Mouse (Mus musculus) heart, embryonic 10.5 days (tissue): ENCODE measurements at regions not wholly inside any gene's neighbourhood (a gene's known extent, or its start where the extent isn't known, plus 50 kb on each side); places are given as distances from the start of the nearest gene placed in this dataset.

ENCODE experiments used
- DNase-seq: peaks from one replicate; pipeline ENCODE4 v3.0.0-alpha.2; 2017; ENCODE audit warnings: low spot score
- H3K27ac ChIP-seq: fragments of 300-500 bp; sonication (generic); 2 replicates; pipeline ENCODE4 v1.5.1; 2016; ENCODE audit warnings: mild to moderate bottlenecking
- H3K27me3 ChIP-seq: fragments of 300-500 bp; sonication (generic); 2 replicates; pipeline ENCODE4 v1.6.1; 2016; ENCODE audit warnings: mild to moderate bottlenecking; ENCODE audit not compliant: poor library complexity, insufficient read depth, severe bottlenecking
- H3K36me3 ChIP-seq: fragments of 300-500 bp; sonication (generic); 2 replicates; pipeline ENCODE4 v1.6.1; 2016; ENCODE audit warnings: mild to moderate bottlenecking, moderate library complexity
- H3K4me1 ChIP-seq: fragments of 300-500 bp; sonication (generic); 2 replicates; pipeline ENCODE4 v1.6.1; 2016; ENCODE audit warnings: mild to moderate bottlenecking
- H3K4me3 ChIP-seq: fragments of 300-500 bp; sonication (generic); 2 replicates; pipeline ENCODE4 v1.5.1; 2016; ENCODE audit warnings: mild to moderate bottlenecking, moderate library complexity
- H3K9me3 ChIP-seq: fragments of 300-500 bp; sonication (generic); 2 replicates; pipeline ENCODE4 v1.6.1; 2016; ENCODE audit warnings: mild to moderate bottlenecking, moderate library complexity
- WGBS: fragments of 180-500 bp; shearing (Covaris S2); methylation state at CpG from one replicate; pipeline ENCODE4 v1.1.7; 2016; 5-methylcytosine and 5-hydroxymethylcytosine counted together

GRCm38 (mm10) chr10:98116296-98116695 lies 389.7 kb upstream of the C030005K15Rik start:
- Histone ChIP-seq H3K9me3 (no peaks in the 10 kb centered on the region), H3K36me3 (no peaks in the 10 kb centered on the region), H3K27ac (no peak overlapping the region), H3K4me1 (no peaks in the 10 kb centered on the region), H3K27me3 (no peaks in the 10 kb centered on the region), H3K4me3 (no peak overlapping the region)
- WGBS, result 84% methylated on average over 5 of the region's 5 CpGs
- DNase-seq, result no peak

DNA sequence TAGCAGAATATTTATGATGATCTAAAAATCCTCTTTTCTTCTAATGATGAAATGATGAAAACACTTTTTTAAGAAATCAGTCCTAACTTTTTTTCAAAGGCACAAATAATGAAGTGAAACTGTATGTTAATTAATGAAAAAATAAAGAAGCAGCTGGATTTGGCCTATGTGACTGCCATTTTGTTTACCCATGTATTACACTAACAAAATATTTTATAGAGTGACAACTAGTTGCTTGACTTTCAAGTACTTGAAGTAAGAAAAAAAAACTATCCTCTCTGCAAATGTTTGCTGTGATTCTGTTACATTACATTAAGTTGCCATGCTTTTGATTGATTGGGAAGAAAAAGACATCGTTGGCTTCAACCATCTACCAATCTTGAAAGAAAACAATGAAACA lies 399.2 kb upstream of the C030005K15Rik start:
- Histone ChIP-seq H3K4me1 (no peaks in the 10 kb centered on the region), H3K36me3 (no peaks in the 10 kb centered on the region), H3K9me3 (no peaks in the 10 kb centered on the region), H3K4me3 (no peak overlapping the region), H3K27ac (no peak overlapping the region), H3K27me3 (no peaks in the 10 kb centered on the region)
- 85% methylated on average over 1 of the region's 1 CpGs for WGBS
- no peak for DNase-seq

- H3K27ac ChIP-seq, result no peak overlapping the region
- whole genome bisulfite sequencing, result 80% methylated on average over 1 of the region's 1 CpGs
Measured at GRCm38 (mm10) chr10:98135026-98135425, 408.5 kb upstream of the C030005K15Rik start.

GRCm38 (mm10) chr10:98145773-98146172 lies 419.2 kb upstream of the C030005K15Rik start:
- no peak for DNase-seq
- no peaks in the 10 kb centered on the region for H3K27me3 ChIP-seq
- H3K4me1 ChIP-seq, result no peaks in the 10 kb centered on the region
- no peaks in the 10 kb centered on the region for H3K36me3 ChIP-seq
- no peaks in the 10 kb centered on the region for H3K9me3 ChIP-seq
- no peak overlapping the region for H3K27ac ChIP-seq
- no peak overlapping the region for H3K4me3 ChIP-seq
- 51% methylated on average over 1 of the region's 1 CpGs for WGBS

More at GRCm38 (mm10) chr10:98135026-98135425, 408.5 kb upstream of the C030005K15Rik start:
- no peak overlapping the region for H3K4me3 ChIP-seq
- H3K36me3 ChIP-seq, result no peaks in the 10 kb centered on the region
- H3K9me3 ChIP-seq, result no peaks in the 10 kb centered on the region
- no peak for DNase-seq
- peaks cover 10% of the 10 kb centered on the region; the same call in 1 of the 2 replicates for H3K4me1 ChIP-seq
- no peaks in the 10 kb centered on the region for H3K27me3 ChIP-seq

GRCm38 (mm10) chr10:98146998-98147863 lies 420.7 kb upstream of the C030005K15Rik start:
- DNase-seq, result no peak
- WGBS, result 81% methylated on average over 9 of the region's 9 CpGs

GRCm38 (mm10) chr10:98155982-98156381 lies 429.4 kb upstream of the C030005K15Rik start:
- Histone ChIP-seq H3K27me3 (no peaks in the 10 kb centered on the region), H3K27ac (no peak overlapping the region), H3K4me1 (no peaks in the 10 kb centered on the region), H3K4me3 (no peak overlapping the region), H3K36me3 (no peaks in the 10 kb centered on the region), H3K9me3 (no peaks in the 10 kb centered on the region)
- WGBS, result 67% methylated on average over 2 of the region's 2 CpGs
- DNase-seq, result no peak

More at GRCm38 (mm10) chr10:98146998-98147863, 420.7 kb upstream of the C030005K15Rik start:
- Histone ChIP-seq H3K27me3 (no peaks in the 10 kb centered on the region), H3K9me3 (no peaks in the 10 kb centered on the region), H3K4me1 (no peaks in the 10 kb centered on the region), H3K27ac (no peak overlapping the region), H3K36me3 (no peaks in the 10 kb centered on the region), H3K4me3 (no peak overlapping the region)

DNA sequence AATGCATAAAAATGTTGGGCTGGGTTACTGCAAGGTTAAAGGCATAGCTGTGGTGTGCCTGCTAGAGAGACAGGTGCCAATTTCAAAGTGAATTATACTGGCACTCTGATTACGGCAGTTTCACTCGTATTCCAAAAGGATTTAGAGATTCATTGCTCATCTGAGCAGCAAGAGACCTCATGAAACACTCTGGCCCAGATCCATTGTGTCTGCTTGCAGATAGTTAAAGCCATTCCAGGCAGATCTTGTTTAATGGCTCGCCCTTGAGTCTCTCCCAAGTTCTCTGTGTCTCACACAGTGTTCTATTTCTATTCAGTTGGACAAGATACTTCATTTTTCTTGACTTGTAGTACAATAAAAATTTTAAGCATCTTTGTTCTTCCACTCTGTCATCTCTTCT lies 459.1 kb upstream of the C030005K15Rik start:
- 79% methylated on average over 3 of the region's 3 CpGs for WGBS
- Histone ChIP-seq H3K27ac (no peak overlapping the region), H3K4me3 (no peak overlapping the region), H3K36me3 (no peaks in the 10 kb centered on the region), H3K4me1 (no peaks in the 10 kb centered on the region), H3K27me3 (no peaks in the 10 kb centered on the region), H3K9me3 (no peaks in the 10 kb centered on the region)
- no peak for DNase-seq

- Histone ChIP-seq H3K9me3 (no peaks in the 10 kb centered on the region), H3K4me1 (no peaks in the 10 kb centered on the region), H3K36me3 (no peaks in the 10 kb centered on the region), H3K4me3 (no peak overlapping the region), H3K27ac (no peak overlapping the region), H3K27me3 (no peaks in the 10 kb centered on the region)
- WGBS, result 80% methylated on average over 4 of the region's 4 CpGs
- DNase-seq, result no peak
Measured at GRCm38 (mm10) chr10:98196852-98197251, 470.3 kb upstream of the C030005K15Rik start.

- DNase-seq, result no peak
- Histone ChIP-seq H3K4me1 (no peaks in the 10 kb centered on the region), H3K36me3 (no peaks in the 10 kb centered on the region), H3K27ac (no peak overlapping the region), H3K9me3 (no peaks in the 10 kb centered on the region), H3K27me3 (no peaks in the 10 kb centered on the region), H3K4me3 (no peak overlapping the region)
- 66% methylated on average over 2 of the region's 2 CpGs for WGBS
Measured at GRCm38 (mm10) chr10:98210246-98210645, 483.7 kb upstream of the C030005K15Rik start.

DNA sequence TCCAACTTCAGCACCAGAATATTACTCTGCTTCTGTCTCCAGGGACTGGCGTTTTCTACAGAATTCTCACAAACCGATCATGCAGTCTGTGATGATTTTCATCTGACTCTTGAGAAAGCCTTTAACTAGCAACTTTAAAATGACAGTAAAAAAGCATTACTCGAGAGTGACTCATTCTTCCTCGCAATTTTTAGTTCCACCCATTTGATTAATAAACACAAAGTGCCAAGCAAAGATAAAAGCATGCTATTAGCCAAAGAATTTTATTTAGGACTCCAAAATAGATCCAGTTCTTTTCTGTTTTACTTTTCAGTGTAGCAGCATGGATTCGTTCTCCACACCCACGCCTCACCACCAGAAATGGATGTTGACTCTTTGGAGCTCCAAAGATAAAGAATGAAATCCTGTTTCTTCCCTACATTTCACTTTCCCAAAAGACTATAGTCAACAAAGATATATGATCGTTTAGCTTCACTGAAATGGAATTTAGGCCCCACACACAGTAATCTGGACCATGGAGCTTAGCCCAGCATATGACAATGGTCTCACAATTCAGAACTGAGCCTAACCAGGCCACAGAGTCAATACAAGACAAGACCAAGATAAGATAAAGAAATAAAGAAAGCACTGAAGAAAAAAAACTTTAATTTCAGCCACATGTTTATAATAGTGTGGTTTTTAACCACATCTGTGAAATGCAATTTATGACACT lies 486.5 kb upstream of the C030005K15Rik start:
- Histone ChIP-seq H3K27me3 (no peaks in the 10 kb centered on the region), H3K4me3 (no peak overlapping the region), H3K27ac (no peak overlapping the region), H3K4me1 (no peaks in the 10 kb centered on the region), H3K36me3 (no peaks in the 10 kb centered on the region), H3K9me3 (no peaks in the 10 kb centered on the region)
- DNase-seq, result no peak
- WGBS, result 68% methylated on average over 7 of the region's 7 CpGs

- no peaks in the 10 kb centered on the region for H3K36me3 ChIP-seq
- no peak for DNase-seq
- no peaks in the 10 kb centered on the region for H3K9me3 ChIP-seq
- no peak overlapping the region for H3K27ac ChIP-seq
- no peak overlapping the region for H3K4me3 ChIP-seq
- 82% methylated on average over 5 of the region's 5 CpGs for WGBS
- H3K4me1 ChIP-seq, result no peaks in the 10 kb centered on the region
- H3K27me3 ChIP-seq, result no peaks in the 10 kb centered on the region
Measured at GRCm38 (mm10) chr10:98231017-98231416, 504.5 kb upstream of the C030005K15Rik start.

DNA sequence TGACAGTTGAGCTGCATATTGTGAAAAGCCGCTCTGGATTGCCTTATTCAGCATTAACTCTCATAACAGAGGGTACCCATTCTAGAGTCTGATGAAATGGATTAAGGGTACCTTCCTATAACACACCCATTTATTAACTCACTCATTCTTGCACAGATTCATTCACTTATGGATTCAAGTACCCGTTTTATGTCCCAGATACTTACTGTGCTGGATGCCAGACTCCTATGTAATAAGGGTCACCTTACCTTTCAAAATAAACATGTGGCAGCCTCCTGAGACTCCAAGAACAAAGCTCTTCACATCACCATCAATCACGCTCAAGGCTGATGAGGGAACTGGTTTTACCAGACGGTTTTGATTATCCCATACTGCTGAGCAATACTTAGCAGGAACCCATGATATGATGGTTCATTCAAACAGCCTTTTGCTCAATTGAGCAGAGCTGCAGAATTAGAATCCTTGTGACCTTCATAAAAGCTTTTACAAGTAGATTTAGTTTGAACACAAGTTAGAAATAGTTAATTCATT lies 505.2 kb upstream of the C030005K15Rik start:
- WGBS, result 66% methylated on average over 4 of the region's 4 CpGs
- Histone ChIP-seq H3K36me3 (no peaks in the 10 kb centered on the region), H3K4me3 (no peak overlapping the region), H3K4me1 (no peaks in the 10 kb centered on the region), H3K9me3 (no peaks in the 10 kb centered on the region), H3K27ac (no peak overlapping the region), H3K27me3 (no peaks in the 10 kb centered on the region)
- no peak for DNase-seq

DNA sequence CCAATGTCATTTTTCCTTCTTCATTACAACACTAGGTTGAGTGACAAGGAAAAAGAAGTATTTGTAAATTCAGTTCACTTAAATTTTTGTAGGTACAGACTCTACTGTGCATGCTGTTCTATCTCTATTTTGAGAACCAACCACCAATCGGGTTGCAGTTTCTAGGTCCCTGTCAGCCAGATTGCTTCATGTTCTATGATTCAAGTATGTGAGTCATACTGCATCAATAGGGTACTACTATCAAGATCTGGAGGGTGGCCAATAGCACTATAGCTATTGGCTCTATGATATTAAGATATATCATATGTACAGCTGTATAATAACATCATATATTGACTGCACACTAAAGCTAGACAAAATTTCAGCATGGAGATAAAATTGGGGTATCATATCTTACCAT lies 521.8 kb upstream of the C030005K15Rik start:
- no peak for DNase-seq
- Histone ChIP-seq H3K4me3 (no peak overlapping the region), H3K27me3 (no peaks in the 10 kb centered on the region), H3K4me1 (no peaks in the 10 kb centered on the region), H3K27ac (no peak overlapping the region), H3K36me3 (no peaks in the 10 kb centered on the region), H3K9me3 (no peaks in the 10 kb centered on the region)
- 88% methylated on average over 1 of the region's 1 CpGs for WGBS
